Mouse (Mus musculus) layer of hippocampus, adult 2 months (tissue): ENCODE data around the gene Tlk1. TPM values are rescaled to one million over a fixed set of nuclear protein-coding genes. Genes with fewer than 3 reads are reported as not detected.

Source experiments
- DNase-seq, 2 experiments: peaks; one replicate each; pipeline ENCODE4 v3.0.0; 2022; ENCODE audit warnings: low spot score in 2 of 2
- H3K27ac ChIP-seq: fragments of 200-600 bp; 2 replicates; pipeline ENCODE4 v1.8.1; 2022
- H3K4me3 ChIP-seq: fragments of 200-600 bp; 2 replicates; pipeline ENCODE4 v1.8.1; 2022; ENCODE audit warnings: mild to moderate bottlenecking
- CTCF ChIP-seq: fragments of 200-600 bp; conservative IDR thresholded peaks from 2 replicates; pipeline ENCODE4 v1.8.1; 2022; ENCODE audit warnings: antibody characterized with exemption, mild to moderate bottlenecking, moderate library complexity
- total RNA-seq, 2 experiments: library from RNA; stranded (reverse); gene quantifications; 2 replicates each; pipeline ENCODE4 v1.2.3; 2021

Gene Tlk1
- total RNA-seq, 2 experiments from 2014 or later: 74.0 to 83.3 TPM

DNA sequence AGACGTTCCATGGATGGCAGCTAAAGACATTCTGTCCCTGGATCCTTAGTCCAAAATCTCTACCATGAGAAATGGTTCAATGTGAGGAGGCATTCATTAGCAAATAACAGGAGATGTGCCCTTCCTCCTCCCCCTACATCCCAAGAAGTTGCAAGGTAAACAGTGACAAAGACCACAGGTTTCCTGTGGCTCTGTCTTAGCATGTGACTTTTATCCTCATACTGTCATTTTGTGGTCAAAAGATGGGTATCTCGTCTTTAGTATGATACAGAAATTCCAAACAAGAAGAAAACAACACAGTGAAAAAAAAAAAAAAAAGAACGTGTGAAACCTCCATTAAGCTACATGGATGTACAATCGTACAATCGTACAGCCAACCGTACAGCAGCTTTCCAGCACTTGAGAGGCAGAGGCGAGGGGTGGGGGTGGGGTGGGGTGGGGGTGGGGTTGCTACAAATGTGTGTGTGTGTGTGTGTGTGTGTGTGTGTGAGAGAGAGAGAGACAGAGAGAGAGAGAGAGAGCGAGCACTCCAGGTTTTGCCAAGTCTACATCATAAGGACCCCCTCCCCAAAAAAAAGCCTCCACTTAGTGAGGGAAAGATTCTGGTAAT lies 26.8 kb upstream of the Tlk1 start:
- TF ChIP-seq CTCF: no peak
- no peak for DNase-seq
- no peak overlapping the region for H3K4me3 ChIP-seq
- peak overlapping the region; percentile 68; the same call in 1 of the 2 replicates for H3K27ac ChIP-seq

- DNase-seq: no peak
- no peak for TF ChIP-seq CTCF
- Histone ChIP-seq H3K27ac (no peak overlapping the region), H3K4me3 (no peak overlapping the region)
Measured at GRCm38 (mm10) chr2:70845871-70846270, 20.3 kb upstream of the Tlk1 start.

DNA sequence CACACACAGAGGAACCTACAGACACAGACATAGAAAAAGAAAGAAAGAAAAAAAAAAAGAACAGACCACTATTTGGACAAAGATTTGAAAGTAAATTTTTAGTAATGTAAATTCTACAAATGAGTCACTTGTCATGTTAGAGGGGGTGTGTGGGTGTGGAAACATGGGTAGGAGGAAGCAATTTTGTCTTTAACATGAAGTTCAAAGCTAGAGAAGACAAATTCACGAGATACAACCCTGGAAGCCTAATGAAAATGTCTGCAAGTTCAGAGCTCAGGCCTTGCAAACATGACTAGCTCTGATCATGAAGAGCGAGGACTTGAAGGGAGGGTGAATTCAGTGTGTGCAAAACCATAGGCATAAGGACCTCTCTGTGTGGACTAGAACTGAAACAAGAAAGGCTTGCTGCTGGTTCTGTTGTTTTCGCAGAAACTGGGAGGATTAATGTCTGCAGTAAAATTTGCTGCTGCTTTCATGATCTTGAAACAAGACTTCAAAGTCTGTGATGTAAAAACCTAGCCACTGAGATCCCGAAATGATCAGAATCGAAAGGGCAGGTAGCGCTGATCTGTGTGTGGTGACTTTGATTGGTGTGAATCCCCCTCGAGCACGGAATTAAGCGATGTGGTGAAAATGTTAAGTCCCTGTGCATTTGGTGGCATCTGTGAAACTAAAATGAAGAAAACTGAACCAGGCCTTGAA lies 19.3 kb upstream of the Tlk1 start:
- Histone ChIP-seq H3K27ac (no peak overlapping the region), H3K4me3 (no peak overlapping the region)
- no peak for DNase-seq
- TF ChIP-seq CTCF: no peak

DNA sequence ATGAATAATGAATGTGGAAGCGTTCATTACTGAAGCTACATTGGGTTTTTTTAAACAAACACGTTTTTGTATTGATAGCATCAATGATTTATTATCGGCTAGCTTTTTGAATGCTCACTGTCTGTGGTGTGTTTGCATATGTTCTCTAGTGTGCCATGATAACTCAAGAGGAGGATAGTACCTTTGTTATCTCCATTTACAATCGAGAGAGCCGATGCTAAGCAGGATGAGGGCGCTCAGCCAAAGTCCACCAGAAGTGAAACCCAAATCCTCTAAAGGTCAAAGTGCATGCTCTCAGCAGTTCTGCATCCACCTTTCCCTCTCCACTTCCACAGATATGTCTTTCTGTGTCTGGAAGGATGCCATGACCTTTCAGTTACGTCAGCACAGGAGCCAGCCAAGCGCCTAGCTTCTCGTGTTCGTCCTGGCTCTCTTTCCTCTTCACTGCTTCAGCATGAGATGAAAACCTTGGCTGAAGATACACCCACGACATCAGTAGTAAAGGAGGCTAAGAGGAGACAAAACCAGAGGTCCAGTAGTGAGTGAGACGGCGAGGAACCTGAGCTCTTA lies 16.6 kb upstream of the Tlk1 start:
- DNase-seq: no peak
- no peak overlapping the region for H3K27ac ChIP-seq
- H3K4me3 ChIP-seq: no peak overlapping the region
- no peak for TF ChIP-seq CTCF

DNA sequence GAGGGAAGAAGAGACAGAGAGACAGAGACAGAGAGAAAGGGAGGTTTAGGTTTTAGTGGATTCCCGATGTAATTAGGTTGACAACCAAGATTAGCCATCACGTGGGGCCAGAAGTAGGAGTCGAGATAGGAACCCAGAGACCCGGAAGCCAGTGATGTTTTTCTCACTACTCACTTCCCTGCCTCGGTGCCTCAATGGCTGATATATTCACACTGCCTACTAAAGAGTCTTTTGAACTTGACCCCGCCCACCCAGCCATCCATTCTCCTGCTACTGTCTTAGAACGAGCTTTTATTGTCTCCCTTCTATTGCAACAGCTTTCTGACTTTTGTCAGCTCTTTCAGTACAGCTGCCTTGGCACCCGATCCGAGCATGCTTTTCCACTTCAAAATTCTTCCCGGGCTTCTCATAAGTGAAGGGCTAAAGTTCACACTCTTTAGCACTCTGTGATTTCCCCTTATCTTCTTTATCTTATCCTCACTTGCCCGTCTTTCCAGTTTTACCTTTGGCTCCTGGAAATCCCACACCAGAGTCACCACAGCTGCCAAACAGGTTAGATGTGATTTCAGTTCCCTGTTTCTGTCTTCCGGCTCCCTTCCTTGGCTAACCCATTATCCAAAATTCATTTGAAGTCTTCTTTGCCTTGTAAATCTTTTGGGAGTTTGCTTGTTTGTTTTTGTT lies 13.1 kb upstream of the Tlk1 start:
- Histone ChIP-seq H3K4me3 (no peak overlapping the region), H3K27ac (no peak overlapping the region)
- no peak for TF ChIP-seq CTCF
- DNase-seq: no peak

- no peak for TF ChIP-seq CTCF
- DNase-seq: no peak
- H3K27ac ChIP-seq: peak overlapping the region; percentile 43
- H3K4me3 ChIP-seq: no peak overlapping the region
Measured at GRCm38 (mm10) chr2:70836306-70836651, 10.8 kb upstream of the Tlk1 start.

- no peak for DNase-seq
- TF ChIP-seq CTCF: no peak
- no peak overlapping the region for H3K4me3 ChIP-seq
- H3K27ac ChIP-seq: peak overlapping the region; percentile 43
Measured at GRCm38 (mm10) chr2:70835641-70836305, 10.2 kb upstream of the Tlk1 start.

DNA sequence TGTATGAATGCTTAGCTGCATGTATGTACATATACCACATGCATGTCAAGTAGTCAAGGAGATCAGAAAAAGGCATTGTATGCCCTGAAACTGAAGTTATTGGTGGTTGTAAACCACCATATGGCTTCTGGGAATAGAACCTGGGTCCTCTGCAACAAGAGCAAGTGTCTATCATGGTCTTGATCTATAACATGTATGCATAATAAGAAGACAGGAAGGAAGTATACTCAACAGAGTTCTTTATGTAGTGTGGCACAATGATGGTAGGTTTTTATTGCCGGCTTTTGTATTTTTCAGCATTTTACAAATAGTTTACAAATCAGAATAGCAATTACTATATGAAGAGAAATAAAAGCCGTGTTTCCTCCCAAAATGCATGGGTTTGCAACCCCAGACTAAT lies 9.7 kb upstream of the Tlk1 start:
- TF ChIP-seq CTCF: no peak

DNA sequence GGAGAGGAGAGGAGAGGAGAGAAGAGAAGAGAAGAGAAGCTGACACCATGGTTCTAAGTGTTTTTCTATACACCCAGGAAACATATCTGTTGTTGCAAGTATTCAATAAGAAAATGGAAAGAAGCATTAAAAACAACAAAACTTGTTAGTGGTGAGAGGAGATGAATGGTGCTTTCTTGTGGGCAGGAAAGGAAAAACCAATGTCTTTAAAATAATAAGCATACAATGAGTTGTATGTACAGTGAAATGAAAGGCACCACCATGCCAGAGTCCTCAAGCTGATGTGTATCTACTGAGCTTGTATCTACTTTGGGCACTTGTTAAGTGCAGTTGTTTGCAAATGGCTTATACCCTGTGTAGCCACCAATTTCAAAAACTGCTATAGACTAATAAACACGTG lies 7.7 kb upstream of the Tlk1 start:
- no peak overlapping the region for H3K27ac ChIP-seq
- no peak overlapping the region for H3K4me3 ChIP-seq
- TF ChIP-seq CTCF: no peak
- no peak for DNase-seq

More for the DNA sequence above, 9.7 kb upstream of the Tlk1 start:
- DNase-seq: no peak
- H3K4me3 ChIP-seq: no peak overlapping the region
- peak overlapping the region; percentile 43; the same call in 1 of the 2 replicates for H3K27ac ChIP-seq

GRCm38 (mm10) chr2:70831709-70832350 lies 6.3 kb upstream of the Tlk1 start:
- H3K27ac ChIP-seq: no peak overlapping the region
- H3K4me3 ChIP-seq: no peak overlapping the region
- no peak for TF ChIP-seq CTCF
- DNase-seq: no peak

DNA sequence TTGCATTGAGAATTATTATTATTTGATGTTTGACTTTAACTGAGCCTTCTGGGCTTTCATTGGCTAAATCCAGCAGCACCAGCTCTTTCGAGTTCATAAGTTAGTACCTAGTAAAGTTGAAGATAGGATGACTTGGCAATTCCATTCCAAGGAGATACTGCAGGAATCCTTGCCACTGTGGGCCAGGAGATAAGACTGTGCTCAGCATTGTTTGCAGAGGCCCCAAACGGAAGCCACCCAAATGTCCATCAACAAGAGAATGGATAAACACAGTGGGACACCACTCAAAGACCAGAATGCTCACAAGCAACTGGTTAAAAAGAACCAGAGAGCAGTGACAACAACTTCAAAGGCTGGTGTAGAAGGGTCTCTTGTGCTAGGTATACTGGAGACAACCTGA lies 5.2 kb upstream of the Tlk1 start:
- Histone ChIP-seq H3K4me3 (no peak overlapping the region), H3K27ac (no peak overlapping the region)
- DNase-seq: no peak
- no peak for TF ChIP-seq CTCF

DNA sequence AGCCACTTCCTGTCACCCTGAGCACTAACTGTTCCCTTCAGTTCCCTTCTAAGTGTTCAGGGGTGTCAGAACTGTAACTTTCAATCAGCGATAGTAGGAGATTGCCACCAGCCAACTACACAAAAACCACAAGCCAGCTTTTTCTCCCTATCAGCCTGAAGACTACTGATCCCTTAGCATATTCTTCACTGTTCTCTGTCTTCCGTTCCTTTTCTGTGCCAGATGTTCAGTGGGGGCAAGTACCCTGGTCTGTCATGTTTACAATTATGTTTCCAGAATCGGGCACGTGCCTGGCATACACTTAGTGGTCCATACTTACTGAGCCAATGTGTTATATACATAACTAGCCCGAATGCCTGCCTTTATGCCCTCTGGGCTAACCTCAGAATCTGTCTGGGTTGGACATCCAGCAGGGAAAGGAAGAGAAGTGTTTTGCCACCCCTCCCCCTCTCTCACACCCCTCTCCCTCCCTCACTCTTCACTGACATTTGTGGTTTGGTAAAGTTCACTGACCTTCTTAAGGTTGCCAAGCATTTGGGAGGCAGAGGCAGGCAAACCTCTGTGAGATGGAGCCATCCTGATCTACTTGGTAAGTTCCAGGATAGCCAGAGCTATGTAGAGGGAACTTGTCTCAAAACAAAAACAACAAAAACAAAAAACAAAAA lies 4.5 kb upstream of the Tlk1 start:
- H3K4me3 ChIP-seq: no peak overlapping the region
- no peak for TF ChIP-seq CTCF
- no peak overlapping the region for H3K27ac ChIP-seq
- no peak for DNase-seq
